In the genomic region with DNA sequence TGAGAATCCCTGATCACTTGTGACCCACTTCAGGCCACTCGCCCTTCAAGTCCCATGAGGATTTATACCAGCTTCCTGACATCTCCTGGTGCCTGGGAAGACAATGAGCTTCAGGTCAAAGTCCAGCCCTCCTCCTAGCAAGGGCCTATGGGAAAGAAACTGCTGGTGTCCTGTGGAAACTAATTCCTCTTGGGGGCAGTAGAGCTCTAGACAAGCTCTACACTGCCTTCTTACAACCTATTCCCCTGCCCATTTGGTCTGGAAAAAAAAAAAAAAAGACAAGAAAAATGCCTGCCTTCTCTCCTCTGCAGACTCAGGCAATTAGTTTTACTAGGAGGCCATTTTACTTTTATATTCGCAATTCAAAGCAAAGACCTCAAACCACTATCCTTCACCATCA, we compare ENCODE assay signal across 8 mouse cellular contexts.
A peak's percentile ranks its signal among the peaks of the same experiment; 100 is the strongest.
DNase-seq lines count a peak whose midpoint lies in the region; ATAC-seq and TF ChIP-seq lines count a peak whose summit lies in the region.

No protein-coding gene starts in this region.

- dilution Hi-C loops in CH12.LX (cut with MboI; ENCODE audit: extremely low pct_ligation_motif_present, extremely low pct_unique_long_range_greater_than_20kb, low sequenced_read_pairs) = no loop called here

- H3K4me2 ChIP-seq in hindbrain, embryonic 16.5 days (ENCODE audit: low read length) = no peak overlapping the region
- no peak overlapping the region for H3K4me2 ChIP-seq in hindbrain, embryonic 12.5 days (replicated peaks)
- H3K4me2 ChIP-seq in CH12.LX (ENCODE audit: insufficient read depth, low read depth, poor library complexity, severe bottlenecking) = no peak overlapping the region

- peak; percentile 62 for DNase-seq in 416B (ENCODE audit: low read depth)
- DNase-seq in CH12.LX (ENCODE audit: extremely low read depth) = peak; percentile 38
- DNase-seq in induced T-regulatory cell, adult 2 months (ENCODE audit: low read depth) = peak; percentile 24
- DNase-seq in urinary bladder, postnatal 25 days (ENCODE audit: low spot score) = no peak
- no peak for DNase-seq in spleen, postnatal 10 days (ENCODE audit: low spot score in 2 of 2)
- no peak for DNase-seq in heart, adult 11 months

- no peak overlapping the region for H3K27ac ChIP-seq in hindbrain, embryonic 16.5 days (ENCODE audit: low read depth, low read length)
- H3K27ac ChIP-seq in hindbrain, embryonic 12.5 days = no peak overlapping the region
- no peak overlapping the region for H3K27ac ChIP-seq in CH12.LX (ENCODE audit: insufficient read depth, low read depth)

- no peaks in the 10 kb centered on the region for H3K4me1 ChIP-seq in hindbrain, embryonic 16.5 days (ENCODE audit: control insufficient read depth, insufficient read depth, low read depth, low read length)
- no peaks in the 10 kb centered on the region for H3K4me1 ChIP-seq in hindbrain, embryonic 12.5 days
- H3K4me1 ChIP-seq in CH12.LX (ENCODE audit: control insufficient read depth in 1 of 2, insufficient read depth in 2 of 2) = no peaks in the 10 kb centered on the region

- TF ChIP-seq RAD21 in CH12.LX (IDR thresholded peaks at IDR 0.05; ENCODE audit: low read depth, low read length) = peak; percentile 20

- in situ Hi-C loops in CH12.LX (cut with MboI; ENCODE audit: low pct_ligation_motif_present, low pct_unique_long_range_greater_than_20kb, low sequenced_read_pairs) = no loop called here

- no peak for TF ChIP-seq EP300 in CH12.LX (IDR thresholded peaks at IDR 0.05; ENCODE audit: low read length)

- no peak for TF ChIP-seq POLR2A in CH12.LX (IDR thresholded peaks at IDR 0.05; ENCODE audit: low read depth, low read length)

- H3K27me3 ChIP-seq in hindbrain, embryonic 16.5 days (replicated peaks; ENCODE audit: control insufficient read depth, insufficient read depth, low read length) = no peaks in the 10 kb centered on the region
- no peaks in the 10 kb centered on the region for H3K27me3 ChIP-seq in hindbrain, embryonic 12.5 days
- no peaks in the 10 kb centered on the region for H3K27me3 ChIP-seq in CH12.LX (replicated peaks)

- TF ChIP-seq CTCF in CH12.LX (conservative IDR thresholded peaks at IDR 0.05 in 1 of 2, IDR thresholded peaks at IDR 0.05 in 1 of 2; ENCODE audit: low read depth in 2 of 2, low read length in 2 of 2) = peak in 1 of 2 experiments; percentile 38; a peak in 2 of 4 replicates

- no peaks in the 10 kb centered on the region for H3K79me2 ChIP-seq in CH12.LX (replicated peaks; ENCODE audit: control insufficient read depth, extremely low read depth, insufficient read depth, poor library complexity, severe bottlenecking)

- 0 out of 2 replicates have a peak, but pooled peaks have one; percentile 40 for ATAC-seq in hindbrain, embryonic 16.5 days
- ATAC-seq in hindbrain, embryonic 12.5 days (ENCODE audit: low FRiP score) = no peak

- no peak overlapping the region for H3K9ac ChIP-seq in hindbrain, embryonic 16.5 days (ENCODE audit: low read depth, low read length)
- H3K9ac ChIP-seq in hindbrain, embryonic 12.5 days = no peak overlapping the region
- no peak overlapping the region for H3K9ac ChIP-seq in CH12.LX (ENCODE audit: insufficient read depth, low read depth)

- H3K36me3 ChIP-seq in hindbrain, embryonic 16.5 days (ENCODE audit: control insufficient read depth, insufficient read depth, low read length) = no peaks in the 10 kb centered on the region; the same call in 1 of the 2 replicates
- 0 out of 2 replicates have a peak, but pooled peaks cover 4% of the 10 kb centered on the region for H3K36me3 ChIP-seq in hindbrain, embryonic 12.5 days
- peaks cover 15 to 21% of the 10 kb centered on the region in 2 experiments for H3K36me3 ChIP-seq in CH12.LX (replicated peaks in 1 of 2; ENCODE audit: control insufficient read depth in 1 of 2, insufficient read depth in 1 of 2, low read length in 1 of 2)

- H3K9me3 ChIP-seq in hindbrain, embryonic 16.5 days (ENCODE audit: control insufficient read depth, low read length) = no peaks in the 10 kb centered on the region
- no peaks in the 10 kb centered on the region for H3K9me3 ChIP-seq in hindbrain, embryonic 12.5 days (replicated peaks)
- no peaks in the 10 kb centered on the region for H3K9me3 ChIP-seq in CH12.LX (replicated peaks; ENCODE audit: low read length)

- H3K4me3 ChIP-seq in hindbrain, embryonic 16.5 days (ENCODE audit: low read length) = no peak overlapping the region
- H3K4me3 ChIP-seq in hindbrain, embryonic 12.5 days = no peak overlapping the region
- no peak overlapping the region for H3K4me3 ChIP-seq in CH12.LX (replicated peaks in 1 of 3; ENCODE audit: low read depth in 2 of 3, low read length in 2 of 3, poor library complexity in 1 of 3)

- WGBS in hindbrain, embryonic 16.5 days = 65% methylated on average over 2 of the region's 2 CpGs
- 50% methylated on average over 2 of the region's 2 CpGs for WGBS in hindbrain, embryonic 12.5 days

TF ChIP-seq in CH12.LX, 34 proteins besides CTCF, POLR2A, EP300 and RAD21:
- TF ChIP-seq KAT2A (IDR thresholded peaks at IDR 0.05; ENCODE audit: insufficient replicate concordance, low read length) (no peak), ELF1 (IDR thresholded peaks at IDR 0.05; ENCODE audit: low read depth, low read length) (no peak), UBTF (IDR thresholded peaks at IDR 0.05; ENCODE audit: low read depth, low read length) (no peak), ZNF384 (IDR thresholded peaks at IDR 0.05; ENCODE audit: low read depth, low read length) (peak; percentile 92), CHD2 (IDR thresholded peaks at IDR 0.05; ENCODE audit: low read length) (no peak), BHLHE40 (IDR thresholded peaks at IDR 0.05; ENCODE audit: low read depth, low read length) (no peak), HCFC1 (IDR thresholded peaks at IDR 0.05; ENCODE audit: low read depth, low read length) (no peak), GABPA (IDR thresholded peaks at IDR 0.05; ENCODE audit: insufficient replicate concordance, low read depth, low read length) (no peak)

Comparison
In these comparisons a context has a peak if more than half of its experiments do, and no peak if none do; other contexts are left out.
1. DNase-seq: peak in 416B (single experiment), CH12.LX (single experiment) and induced T-regulatory cell, adult 2 months (single experiment); none in urinary bladder, postnatal 25 days (single experiment), spleen, postnatal 10 days (0 of 2) and heart, adult 11 months (single experiment).